Mouse (Mus musculus): ENCODE results near the gene Atp1b1. TPM values are rescaled to one million over a fixed set of nuclear protein-coding genes. Genes with fewer than 3 reads are reported as not detected.

The Atp1b1 gene
- polyA plus RNA-seq, 1 experiment, result 116 TPM

- H3K4me3 ChIP-seq (ENCODE audit: low read depth, low read length), result no peak overlapping the region
- H3K36me3 ChIP-seq (ENCODE audit: control insufficient read depth, insufficient read depth, low read length, poor library complexity, severe bottlenecking), result no peaks in the 10 kb centered on the region
- no peaks in the 10 kb centered on the region for H3K4me1 ChIP-seq (ENCODE audit: control insufficient read depth, insufficient read depth, low read length)
- TF ChIP-seq EP300 (IDR thresholded peaks at IDR 0.05; ENCODE audit: insufficient read depth, low read depth, low read length) (no peak), CTCF (IDR thresholded peaks at IDR 0.05; ENCODE audit: low read depth, low read length) (no peak), POLR2A (IDR thresholded peaks at IDR 0.05; ENCODE audit: insufficient read depth, low read length) (no peak)
- H3K9me3 ChIP-seq (replicated peaks; ENCODE audit: control insufficient read depth, insufficient read depth, low read length, poor library complexity, severe bottlenecking), result no peaks in the 10 kb centered on the region
- H3K27ac ChIP-seq (ENCODE audit: insufficient read depth, low read length), result no peak overlapping the region
- no peaks in the 10 kb centered on the region; the same call in 1 of the 2 replicates for H3K27me3 ChIP-seq (ENCODE audit: control insufficient read depth, insufficient read depth, low read length, poor library complexity, severe bottlenecking)
- H3K9ac ChIP-seq (ENCODE audit: low read depth, poor library complexity, severe bottlenecking), result no peak overlapping the region
Measured at GRCm38 (mm10) chr1:164428644-164429043, 29.5 kb downstream of the Atp1b1 start.

- Histone ChIP-seq H3K36me3 (ENCODE audit: control insufficient read depth, insufficient read depth, low read length, poor library complexity, severe bottlenecking) (no peaks in the 10 kb centered on the region), H3K9ac (ENCODE audit: low read depth, poor library complexity, severe bottlenecking) (no peak overlapping the region), H3K4me3 (ENCODE audit: low read depth, low read length) (no peak overlapping the region), H3K27me3 (ENCODE audit: control insufficient read depth, insufficient read depth, low read length, poor library complexity, severe bottlenecking) (no peaks in the 10 kb centered on the region), H3K4me1 (ENCODE audit: control insufficient read depth, insufficient read depth, low read length) (no peaks in the 10 kb centered on the region), H3K9me3 (replicated peaks; ENCODE audit: control insufficient read depth, insufficient read depth, low read length, poor library complexity, severe bottlenecking) (no peaks in the 10 kb centered on the region), H3K27ac (ENCODE audit: insufficient read depth, low read length) (no peak overlapping the region)
- TF ChIP-seq CTCF (IDR thresholded peaks at IDR 0.05; ENCODE audit: low read depth, low read length) (no peak), EP300 (IDR thresholded peaks at IDR 0.05; ENCODE audit: insufficient read depth, low read depth, low read length) (no peak), POLR2A (IDR thresholded peaks at IDR 0.05; ENCODE audit: insufficient read depth, low read length) (no peak)
Measured at GRCm38 (mm10) chr1:164427777-164428176, 30.4 kb downstream of the Atp1b1 start.

GRCm38 (mm10) chr1:164426227-164426626 lies 31.9 kb downstream of the Atp1b1 start:
- Histone ChIP-seq H3K27me3 (ENCODE audit: control insufficient read depth, insufficient read depth, low read length, poor library complexity, severe bottlenecking) (no peaks in the 10 kb centered on the region), H3K9ac (ENCODE audit: low read depth, poor library complexity, severe bottlenecking) (no peak overlapping the region), H3K36me3 (ENCODE audit: control insufficient read depth, insufficient read depth, low read length, poor library complexity, severe bottlenecking) (no peaks in the 10 kb centered on the region), H3K4me1 (ENCODE audit: control insufficient read depth, insufficient read depth, low read length) (no peaks in the 10 kb centered on the region), H3K4me3 (ENCODE audit: low read depth, low read length) (no peak overlapping the region), H3K27ac (ENCODE audit: insufficient read depth, low read length) (no peak overlapping the region), H3K9me3 (replicated peaks; ENCODE audit: control insufficient read depth, insufficient read depth, low read length, poor library complexity, severe bottlenecking) (no peaks in the 10 kb centered on the region)
- TF ChIP-seq POLR2A (IDR thresholded peaks at IDR 0.05; ENCODE audit: insufficient read depth, low read length) (no peak), EP300 (IDR thresholded peaks at IDR 0.05; ENCODE audit: insufficient read depth, low read depth, low read length) (no peak), CTCF (IDR thresholded peaks at IDR 0.05; ENCODE audit: low read depth, low read length) (no peak)

GRCm38 (mm10) chr1:164420623-164421354 lies 37.4 kb downstream of the Atp1b1 start:
- H3K4me1 ChIP-seq (ENCODE audit: control insufficient read depth, insufficient read depth, low read length), result no peaks in the 10 kb centered on the region
- no peaks in the 10 kb centered on the region for H3K27me3 ChIP-seq (ENCODE audit: control insufficient read depth, insufficient read depth, low read length, poor library complexity, severe bottlenecking)
- no peaks in the 10 kb centered on the region; the same call in 1 of the 2 replicates for H3K36me3 ChIP-seq (ENCODE audit: control insufficient read depth, insufficient read depth, low read length, poor library complexity, severe bottlenecking)
- H3K4me3 ChIP-seq (ENCODE audit: low read depth, low read length), result no peak overlapping the region
- no peak for TF ChIP-seq EP300 (IDR thresholded peaks at IDR 0.05; ENCODE audit: insufficient read depth, low read depth, low read length)
- no peak for TF ChIP-seq POLR2A (IDR thresholded peaks at IDR 0.05; ENCODE audit: insufficient read depth, low read length)
- no peak for TF ChIP-seq CTCF (IDR thresholded peaks at IDR 0.05; ENCODE audit: low read depth, low read length)
- H3K9ac ChIP-seq (ENCODE audit: low read depth, poor library complexity, severe bottlenecking), result no peak overlapping the region
- H3K27ac ChIP-seq (ENCODE audit: insufficient read depth, low read length), result no peak overlapping the region
- no peaks in the 10 kb centered on the region for H3K9me3 ChIP-seq (replicated peaks; ENCODE audit: control insufficient read depth, insufficient read depth, low read length, poor library complexity, severe bottlenecking)

GRCm38 (mm10) chr1:164419401-164419800 lies 38.8 kb downstream of the Atp1b1 start:
- no peak overlapping the region for H3K9ac ChIP-seq (ENCODE audit: low read depth, poor library complexity, severe bottlenecking)
- H3K4me1 ChIP-seq (ENCODE audit: control insufficient read depth, insufficient read depth, low read length), result no peaks in the 10 kb centered on the region
- no peak overlapping the region for H3K27ac ChIP-seq (ENCODE audit: insufficient read depth, low read length)
- H3K9me3 ChIP-seq (replicated peaks; ENCODE audit: control insufficient read depth, insufficient read depth, low read length, poor library complexity, severe bottlenecking), result no peaks in the 10 kb centered on the region
- no peaks in the 10 kb centered on the region; the same call in 1 of the 2 replicates for H3K36me3 ChIP-seq (ENCODE audit: control insufficient read depth, insufficient read depth, low read length, poor library complexity, severe bottlenecking)
- no peaks in the 10 kb centered on the region for H3K27me3 ChIP-seq (ENCODE audit: control insufficient read depth, insufficient read depth, low read length, poor library complexity, severe bottlenecking)
- no peak for TF ChIP-seq POLR2A (IDR thresholded peaks at IDR 0.05; ENCODE audit: insufficient read depth, low read length)
- TF ChIP-seq CTCF (IDR thresholded peaks at IDR 0.05; ENCODE audit: low read depth, low read length), result no peak
- TF ChIP-seq EP300 (IDR thresholded peaks at IDR 0.05; ENCODE audit: insufficient read depth, low read depth, low read length), result no peak
- no peak overlapping the region for H3K4me3 ChIP-seq (ENCODE audit: low read depth, low read length)

GRCm38 (mm10) chr1:164418320-164418719 lies 39.8 kb downstream of the Atp1b1 start:
- Histone ChIP-seq H3K9me3 (replicated peaks; ENCODE audit: control insufficient read depth, insufficient read depth, low read length, poor library complexity, severe bottlenecking) (no peaks in the 10 kb centered on the region), H3K4me3 (ENCODE audit: low read depth, low read length) (no peak overlapping the region), H3K27ac (ENCODE audit: insufficient read depth, low read length) (no peak overlapping the region), H3K27me3 (ENCODE audit: control insufficient read depth, insufficient read depth, low read length, poor library complexity, severe bottlenecking) (no peaks in the 10 kb centered on the region), H3K36me3 (ENCODE audit: control insufficient read depth, insufficient read depth, low read length, poor library complexity, severe bottlenecking) (no peaks in the 10 kb centered on the region; the same call in 1 of the 2 replicates), H3K4me1 (ENCODE audit: control insufficient read depth, insufficient read depth, low read length) (no peaks in the 10 kb centered on the region), H3K9ac (ENCODE audit: low read depth, poor library complexity, severe bottlenecking) (no peak overlapping the region)
- TF ChIP-seq EP300 (IDR thresholded peaks at IDR 0.05; ENCODE audit: insufficient read depth, low read depth, low read length) (no peak), POLR2A (IDR thresholded peaks at IDR 0.05; ENCODE audit: insufficient read depth, low read length) (no peak), CTCF (IDR thresholded peaks at IDR 0.05; ENCODE audit: low read depth, low read length) (no peak)

Data from ES-Bruce4 (cell line).